Mouse (Mus musculus): ENCODE results near the gene Fbxl15.

DNA sequence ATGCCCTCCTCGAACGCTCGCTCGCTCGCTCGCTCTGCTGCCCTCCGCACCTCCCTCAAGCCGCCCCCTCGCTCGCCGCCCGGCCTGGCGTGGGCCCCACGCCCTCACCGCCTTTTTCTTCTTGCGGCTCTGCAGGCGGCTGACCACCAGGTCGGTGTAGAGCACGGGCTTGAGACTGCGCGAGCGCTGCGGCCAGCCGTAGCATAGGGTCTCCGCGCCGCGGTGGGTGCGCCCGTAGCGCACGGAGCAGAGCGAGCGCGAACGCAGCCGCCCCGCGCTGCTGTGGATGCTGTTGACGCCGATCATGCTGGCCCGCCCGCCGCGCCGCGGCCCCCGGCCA, 10.5 kb upstream of the Fbxl15 start:
- TF ChIP-seq CTCF (IDR thresholded peaks at IDR 0.05; ENCODE audit: borderline replicate concordance, insufficient read depth, low read depth, low read length), result no peak
- TF ChIP-seq POLR2A (IDR thresholded peaks at IDR 0.05; ENCODE audit: borderline replicate concordance, insufficient read depth, low read length), result no peak
